Mouse (Mus musculus) liver, postnatal 0 days (tissue): Measurements from ENCODE around the gene Pax7. TPM values are rescaled to one million over a fixed set of nuclear protein-coding genes. Genes with fewer than 3 reads are reported as not detected.

Experiments used
- ATAC-seq: fragments of 200-750 bp; cut with Nextera tagmentation; 2 replicates; pipeline ENCODE4 v1.8.0; 2017; ENCODE audit warnings: mild to moderate bottlenecking, moderate library complexity
- DNase-seq: peaks from one replicate; pipeline ENCODE4 v3.0.0-alpha.2; 2016
- H3K27ac ChIP-seq: fragments of 300-500 bp; sonication (generic); 2 replicates; pipeline ENCODE4 v1.5.1; 2014; ENCODE audit warnings: antibody characterized with exemption, moderate library complexity, mild to moderate bottlenecking, low read depth
- H3K27me3 ChIP-seq: fragments of 300-500 bp; sonication (generic); 2 replicates; pipeline ENCODE4 v1.6.1; 2014; ENCODE audit warnings: low read length, control low read depth, mixed read lengths; ENCODE audit not compliant: insufficient read depth
- H3K36me3 ChIP-seq: fragments of 300-500 bp; sonication (generic); replicated peaks from 2 replicates; pipeline ENCODE4 v1.6.1; 2014; ENCODE audit warnings: mild to moderate bottlenecking, control low read depth, low read length, moderate library complexity, mixed read lengths; ENCODE audit not compliant: insufficient read depth
- H3K4me1 ChIP-seq: fragments of 300-500 bp; sonication (generic); 2 replicates; pipeline ENCODE4 v1.6.1; 2014; ENCODE audit warnings: antibody characterized with exemption, mild to moderate bottlenecking, control low read depth; ENCODE audit not compliant: insufficient read depth
- H3K4me2 ChIP-seq: fragments of 300-500 bp; sonication (generic); 2 replicates; pipeline ENCODE4 v1.6.1; 2014; ENCODE audit warnings: low read depth, mild to moderate bottlenecking, low read length, moderate library complexity, mixed read lengths
- H3K4me3 ChIP-seq: fragments of 300-500 bp; sonication (generic); 2 replicates; pipeline ENCODE4 v1.5.1; 2014; ENCODE audit warnings: low read depth, low read length
- H3K9ac ChIP-seq: fragments of 300-500 bp; sonication (generic); replicated peaks from 2 replicates; pipeline ENCODE4 v1.6.1; 2014; ENCODE audit warnings: mild to moderate bottlenecking, moderate library complexity
- H3K9me3 ChIP-seq: fragments of 300-500 bp; sonication (generic); 2 replicates; pipeline ENCODE4 v1.6.1; 2016; ENCODE audit warnings: mild to moderate bottlenecking, control low read depth, low read length, mixed read lengths
- CTCF ChIP-seq: sonication (generic); IDR thresholded peaks from 2 replicates; pipeline ENCODE4 v1.5.1; 2016; ENCODE audit warnings: antibody characterized with exemption, low read depth
- EP300 ChIP-seq: IDR thresholded peaks from 2 replicates; pipeline ENCODE4 v1.6.1; 2016; ENCODE audit warnings: antibody characterized with exemption, low read depth, mild to moderate bottlenecking
- WGBS: fragments of 180-500 bp; shearing (Covaris S2); extraction: QIAGEN DNeasy Blood & Tissue Kit; methylation state at CpG from one replicate; pipeline ENCODE4 v1.1.7; 2014; ENCODE audit not compliant: insufficient replicate concordance; 5-methylcytosine and 5-hydroxymethylcytosine counted together
- polyA plus RNA-seq: library from polyadenylated mRNA; unstranded; fragments of >200 nt; fragmentation: Nextera tagmentation; extraction: Ambion mirVana; gene quantifications from 2 replicates; pipeline ENCODE4 v1.2.1, GENCODE M21; 2015

The Pax7 gene
- polyA plus RNA-seq, 1 experiment from 2014 or later: not detected

DNA sequence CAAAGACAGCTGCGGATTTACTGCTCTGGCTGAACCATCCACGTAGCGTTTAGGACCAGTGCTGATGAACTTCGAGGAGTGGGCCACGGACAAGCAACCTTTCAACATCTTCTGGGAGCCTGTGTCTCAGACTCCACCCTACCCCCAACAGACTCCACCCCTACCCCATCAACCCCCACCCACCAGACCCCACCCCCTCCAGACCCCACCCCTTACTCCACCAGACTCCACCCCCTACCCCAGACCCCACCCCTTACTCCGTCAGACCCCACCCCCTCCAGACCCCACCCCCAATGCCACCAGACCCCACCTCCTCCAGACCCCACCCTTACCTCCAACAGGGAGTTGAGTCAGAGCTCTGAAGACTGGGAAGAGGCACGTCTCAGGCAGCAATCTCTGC, 10.1 kb upstream of the Pax7 start:
- H3K4me2 ChIP-seq: no peak overlapping the region
- H3K27me3 ChIP-seq: peaks cover 48% of the 10 kb centered on the region
- ATAC-seq (no peak), DNase-seq (no peak)
- no peak overlapping the region for H3K27ac ChIP-seq
- H3K9me3 ChIP-seq: no peaks in the 10 kb centered on the region; the same call in 1 of the 2 replicates
- TF ChIP-seq EP300 (no peak), CTCF (no peak)
- H3K9ac ChIP-seq: no peak overlapping the region
- H3K4me3 ChIP-seq: no peak overlapping the region
- H3K36me3 ChIP-seq: no peaks in the 10 kb centered on the region
- 13% methylated on average over 7 of the region's 7 CpGs for WGBS
- no peaks in the 10 kb centered on the region for H3K4me1 ChIP-seq

DNA sequence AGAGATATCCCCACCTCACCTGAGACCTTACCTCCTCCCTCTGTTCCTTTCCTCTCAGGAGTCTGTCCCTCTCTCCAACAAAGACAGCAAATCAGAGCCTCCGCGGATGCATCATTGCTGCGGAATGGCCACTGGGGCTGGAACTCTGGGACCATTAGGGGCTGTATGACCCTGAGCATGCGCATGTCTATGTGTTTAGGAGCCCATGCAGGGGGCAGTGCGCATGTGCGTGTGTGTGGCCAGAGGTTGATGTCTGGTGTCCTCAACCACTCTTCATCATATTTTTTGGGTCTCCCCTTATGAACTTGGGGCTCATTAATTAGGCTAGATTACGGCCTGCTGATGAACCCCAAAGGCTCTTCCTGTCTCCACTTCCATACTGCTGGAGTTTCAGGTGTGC, 9.6 kb upstream of the Pax7 start:
- Histone ChIP-seq H3K27me3 (peaks cover 49% of the 10 kb centered on the region), H3K36me3 (no peaks in the 10 kb centered on the region)
- 70% methylated on average over 7 of the region's 7 CpGs for WGBS

GRCm38 (mm10) chr4:139840939-139841500, 7.7 kb upstream of the Pax7 start:
- Histone ChIP-seq H3K9me3 (no peaks in the 10 kb centered on the region; the same call in 1 of the 2 replicates), H3K4me2 (no peak overlapping the region), H3K27ac (no peak overlapping the region), H3K4me1 (no peaks in the 10 kb centered on the region), H3K27me3 (peaks cover 62% of the 10 kb centered on the region), H3K36me3 (no peaks in the 10 kb centered on the region), H3K4me3 (no peak overlapping the region), H3K9ac (no peak overlapping the region)
- TF ChIP-seq CTCF: no peak
- TF ChIP-seq EP300: no peak
- ATAC-seq (no peak), DNase-seq (no peak)
- 58% methylated on average over 9 of the region's 9 CpGs for WGBS

More for the DNA sequence above, 9.6 kb upstream of the Pax7 start:
- no peaks in the 10 kb centered on the region for H3K4me1 ChIP-seq
- H3K27ac ChIP-seq: no peak overlapping the region
- ATAC-seq: no peak
- TF ChIP-seq CTCF: no peak
- TF ChIP-seq EP300: no peak
- no peaks in the 10 kb centered on the region; the same call in 1 of the 2 replicates for H3K9me3 ChIP-seq
- H3K4me2 ChIP-seq: no peak overlapping the region
- H3K4me3 ChIP-seq: no peak overlapping the region
- H3K9ac ChIP-seq: no peak overlapping the region
- no peak for DNase-seq

- Histone ChIP-seq H3K27me3 (peaks cover 68% of the 10 kb centered on the region), H3K4me2 (no peak overlapping the region), H3K9me3 (no peaks in the 10 kb centered on the region; the same call in 1 of the 2 replicates), H3K4me1 (no peaks in the 10 kb centered on the region), H3K36me3 (no peaks in the 10 kb centered on the region), H3K27ac (no peak overlapping the region), H3K4me3 (no peak overlapping the region), H3K9ac (no peak overlapping the region)
- no peak for ATAC-seq
- WGBS: 68% methylated on average over 4 of the region's 4 CpGs
- peak; percentile 39 for TF ChIP-seq CTCF
- TF ChIP-seq EP300: no peak
- DNase-seq: no peak
Measured at GRCm38 (mm10) chr4:139840442-139840841, 7.1 kb upstream of the Pax7 start.

GRCm38 (mm10) chr4:139836681-139837080, 3.4 kb upstream of the Pax7 start:
- H3K36me3 ChIP-seq: no peaks in the 10 kb centered on the region
- DNase-seq (no peak), ATAC-seq (no peak)
- H3K4me3 ChIP-seq: no peak overlapping the region
- no peak overlapping the region for H3K27ac ChIP-seq
- no peak overlapping the region for H3K9ac ChIP-seq
- H3K4me2 ChIP-seq: no peak overlapping the region
- H3K4me1 ChIP-seq: no peaks in the 10 kb centered on the region
- TF ChIP-seq CTCF (no peak), EP300 (no peak)
- no peaks in the 10 kb centered on the region; the same call in 1 of the 2 replicates for H3K9me3 ChIP-seq
- H3K27me3 ChIP-seq: peaks cover 96% of the 10 kb centered on the region
- 7% methylated on average over 5 of the region's 5 CpGs for WGBS

DNA sequence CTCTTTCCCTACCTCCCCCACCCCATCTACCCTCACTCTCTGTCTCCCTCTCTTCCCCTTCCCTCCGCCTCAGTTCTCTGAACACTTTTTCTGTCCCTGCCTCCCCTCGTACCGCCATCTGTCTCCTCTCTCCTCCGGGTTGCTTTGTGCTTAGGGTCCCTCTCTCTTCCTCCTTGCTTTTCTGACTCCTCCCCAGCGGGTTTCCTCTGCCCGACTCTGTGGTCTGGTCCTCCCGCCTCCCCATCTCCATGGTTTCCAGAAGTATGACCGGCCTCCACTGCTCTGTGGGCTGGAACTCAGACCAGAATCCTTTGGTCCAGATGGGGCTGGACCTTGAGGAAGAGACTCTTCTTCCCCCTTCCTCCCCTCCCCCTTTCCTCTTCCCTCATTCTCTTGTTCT, 2.9 kb upstream of the Pax7 start:
- Histone ChIP-seq H3K4me3 (no peak overlapping the region), H3K27ac (no peak overlapping the region), H3K36me3 (no peaks in the 10 kb centered on the region), H3K9me3 (no peaks in the 10 kb centered on the region; the same call in 1 of the 2 replicates), H3K9ac (no peak overlapping the region), H3K4me1 (no peaks in the 10 kb centered on the region), H3K27me3 (peaks cover 99% of the 10 kb centered on the region), H3K4me2 (no peak overlapping the region)
- ATAC-seq (no peak), DNase-seq (no peak)
- TF ChIP-seq EP300 (no peak), CTCF (no peak)
- WGBS: 4% methylated on average over 8 of the region's 8 CpGs
